Mouse (Mus musculus) liver, postnatal 0 days (tissue): ENCODE results near the gene Btbd9. TPM values are rescaled to one million over a fixed set of nuclear protein-coding genes. Genes with fewer than 3 reads are reported as not detected.

Source experiments
- ATAC-seq: fragments of 200-750 bp; cut with Nextera tagmentation; 2 replicates; pipeline ENCODE4 v1.8.0; 2017; ENCODE audit warnings: mild to moderate bottlenecking, moderate library complexity
- DNase-seq: peaks from one replicate; pipeline ENCODE4 v3.0.0-alpha.2; 2016
- H3K27ac ChIP-seq: fragments of 300-500 bp; sonication (generic); 2 replicates; pipeline ENCODE4 v1.5.1; 2014; ENCODE audit warnings: antibody characterized with exemption, moderate library complexity, mild to moderate bottlenecking, low read depth
- H3K27me3 ChIP-seq: fragments of 300-500 bp; sonication (generic); 2 replicates; pipeline ENCODE4 v1.6.1; 2014; ENCODE audit warnings: low read length, control low read depth, mixed read lengths; ENCODE audit not compliant: insufficient read depth
- H3K36me3 ChIP-seq: fragments of 300-500 bp; sonication (generic); replicated peaks from 2 replicates; pipeline ENCODE4 v1.6.1; 2014; ENCODE audit warnings: mild to moderate bottlenecking, control low read depth, low read length, moderate library complexity, mixed read lengths; ENCODE audit not compliant: insufficient read depth
- H3K4me1 ChIP-seq: fragments of 300-500 bp; sonication (generic); 2 replicates; pipeline ENCODE4 v1.6.1; 2014; ENCODE audit warnings: antibody characterized with exemption, mild to moderate bottlenecking, control low read depth; ENCODE audit not compliant: insufficient read depth
- H3K4me2 ChIP-seq: fragments of 300-500 bp; sonication (generic); 2 replicates; pipeline ENCODE4 v1.6.1; 2014; ENCODE audit warnings: low read depth, mild to moderate bottlenecking, low read length, moderate library complexity, mixed read lengths
- H3K4me3 ChIP-seq: fragments of 300-500 bp; sonication (generic); 2 replicates; pipeline ENCODE4 v1.5.1; 2014; ENCODE audit warnings: low read depth, low read length
- H3K9ac ChIP-seq: fragments of 300-500 bp; sonication (generic); replicated peaks from 2 replicates; pipeline ENCODE4 v1.6.1; 2014; ENCODE audit warnings: mild to moderate bottlenecking, moderate library complexity
- H3K9me3 ChIP-seq: fragments of 300-500 bp; sonication (generic); 2 replicates; pipeline ENCODE4 v1.6.1; 2016; ENCODE audit warnings: mild to moderate bottlenecking, control low read depth, low read length, mixed read lengths
- CTCF ChIP-seq: sonication (generic); IDR thresholded peaks from 2 replicates; pipeline ENCODE4 v1.5.1; 2016; ENCODE audit warnings: antibody characterized with exemption, low read depth
- EP300 ChIP-seq: IDR thresholded peaks from 2 replicates; pipeline ENCODE4 v1.6.1; 2016; ENCODE audit warnings: antibody characterized with exemption, low read depth, mild to moderate bottlenecking
- WGBS: fragments of 180-500 bp; shearing (Covaris S2); extraction: QIAGEN DNeasy Blood & Tissue Kit; methylation state at CpG from one replicate; pipeline ENCODE4 v1.1.7; 2014; ENCODE audit not compliant: insufficient replicate concordance; 5-methylcytosine and 5-hydroxymethylcytosine counted together
- polyA plus RNA-seq: library from polyadenylated mRNA; unstranded; fragments of >200 nt; fragmentation: Nextera tagmentation; extraction: Ambion mirVana; gene quantifications from 2 replicates; pipeline ENCODE4 v1.2.1, GENCODE M21; 2015

The Btbd9 gene
- polyA plus RNA-seq, 1 experiment from 2014 or later, result 16.5 TPM

GRCm38 (mm10) chr17:30276477-30276876 is 299.8 kb downstream of the Btbd9 start:
- Histone ChIP-seq H3K9ac (no peak overlapping the region), H3K4me1 (peaks cover 5% of the 10 kb centered on the region; the same call in 1 of the 2 replicates), H3K27ac (no peak overlapping the region), H3K36me3 (no peaks in the 10 kb centered on the region; the same call in 1 of the 2 replicates), H3K4me2 (no peak overlapping the region), H3K9me3 (no peaks in the 10 kb centered on the region), H3K27me3 (no peaks in the 10 kb centered on the region), H3K4me3 (no peak overlapping the region)
- TF ChIP-seq EP300 (no peak), CTCF (no peak)
- ATAC-seq (no peak), DNase-seq (no peak)
- WGBS, result 72% methylated on average over 4 of the region's 4 CpGs

GRCm38 (mm10) chr17:30272769-30273168 is 303.5 kb downstream of the Btbd9 start:
- TF ChIP-seq CTCF (no peak), EP300 (no peak)
- 75% methylated on average over 6 of the region's 6 CpGs for WGBS

GRCm38 (mm10) chr17:30269136-30270063 is 306.9 kb downstream of the Btbd9 start:
- no peak for ATAC-seq
- Histone ChIP-seq H3K27ac (no peak overlapping the region), H3K36me3 (no peaks in the 10 kb centered on the region; the same call in 1 of the 2 replicates), H3K4me3 (no peak overlapping the region), H3K4me1 (no peaks in the 10 kb centered on the region), H3K9ac (no peak overlapping the region), H3K27me3 (no peaks in the 10 kb centered on the region), H3K9me3 (no peaks in the 10 kb centered on the region), H3K4me2 (no peak overlapping the region)
- WGBS, result 61% methylated on average over 11 of the region's 11 CpGs
- no peak for TF ChIP-seq CTCF
- TF ChIP-seq EP300, result no peak
- no peak for DNase-seq

More at GRCm38 (mm10) chr17:30272769-30273168, 303.5 kb downstream of the Btbd9 start:
- H3K9ac ChIP-seq, result no peak overlapping the region
- H3K4me2 ChIP-seq, result no peak overlapping the region
- H3K27ac ChIP-seq, result no peak overlapping the region
- H3K4me1 ChIP-seq, result no peaks in the 10 kb centered on the region
- DNase-seq (no peak), ATAC-seq (no peak)
- H3K36me3 ChIP-seq, result no peaks in the 10 kb centered on the region; the same call in 1 of the 2 replicates
- no peaks in the 10 kb centered on the region for H3K27me3 ChIP-seq
- H3K9me3 ChIP-seq, result no peaks in the 10 kb centered on the region
- no peak overlapping the region for H3K4me3 ChIP-seq

- TF ChIP-seq CTCF, result no peak
- no peak for TF ChIP-seq EP300
- 81% methylated on average over 8 of the region's 8 CpGs for WGBS
- no peaks in the 10 kb centered on the region for H3K27me3 ChIP-seq
- H3K4me2 ChIP-seq, result no peak overlapping the region
- H3K27ac ChIP-seq, result no peak overlapping the region
- no peak for DNase-seq
- no peaks in the 10 kb centered on the region for H3K9me3 ChIP-seq
- no peak overlapping the region for H3K9ac ChIP-seq
- ATAC-seq, result no peak
- H3K36me3 ChIP-seq, result no peaks in the 10 kb centered on the region
- no peak overlapping the region for H3K4me3 ChIP-seq
- H3K4me1 ChIP-seq, result no peaks in the 10 kb centered on the region
These were observed 307.8 kb downstream of the Btbd9 start for GRCm38 (mm10) chr17:30268456-30268855.

- no peak overlapping the region for H3K4me2 ChIP-seq
- TF ChIP-seq EP300 (no peak), CTCF (no peak)
- DNase-seq, result no peak
These were observed 308.8 kb downstream of the Btbd9 start for GRCm38 (mm10) chr17:30267432-30267973.

GRCm38 (mm10) chr17:30263535-30263934 is 312.8 kb downstream of the Btbd9 start:
- H3K4me1 ChIP-seq, result peaks cover 6% of the 10 kb centered on the region; the same call in 1 of the 2 replicates
- H3K9me3 ChIP-seq, result no peaks in the 10 kb centered on the region
- no peak overlapping the region for H3K9ac ChIP-seq
- 59% methylated on average over 2 of the region's 2 CpGs for WGBS
- H3K4me3 ChIP-seq, result no peak overlapping the region
- no peak overlapping the region for H3K4me2 ChIP-seq
- ATAC-seq, result no peak
- H3K27ac ChIP-seq, result no peak overlapping the region
- no peaks in the 10 kb centered on the region for H3K36me3 ChIP-seq
- TF ChIP-seq CTCF (no peak), EP300 (no peak)
- no peak for DNase-seq
- H3K27me3 ChIP-seq, result no peaks in the 10 kb centered on the region

More at GRCm38 (mm10) chr17:30267432-30267973, 308.8 kb downstream of the Btbd9 start:
- H3K4me3 ChIP-seq, result no peak overlapping the region
- H3K27me3 ChIP-seq, result no peaks in the 10 kb centered on the region
- no peaks in the 10 kb centered on the region for H3K9me3 ChIP-seq
- no peaks in the 10 kb centered on the region for H3K36me3 ChIP-seq
- no peak overlapping the region for H3K27ac ChIP-seq
- WGBS, result 67% methylated on average over 5 of the region's 5 CpGs
- H3K9ac ChIP-seq, result no peak overlapping the region
- ATAC-seq, result no peak
- peaks cover 3% of the 10 kb centered on the region; the same call in 1 of the 2 replicates for H3K4me1 ChIP-seq
